Mouse (Mus musculus) embryo, embryonic 10 days (tissue): ENCODE data around the gene Trim25.
"Not testable (repeated sequence)": the region's sequence is repeated elsewhere in the genome, so short reads cannot be mapped to it uniquely, and the experiment has no call there.

Experiments
- DNase-seq: peaks from one replicate; pipeline ENCODE4 v3.0.0-alpha.2; 2015; ENCODE audit warnings: low spot score

Gene Trim25

DNA sequence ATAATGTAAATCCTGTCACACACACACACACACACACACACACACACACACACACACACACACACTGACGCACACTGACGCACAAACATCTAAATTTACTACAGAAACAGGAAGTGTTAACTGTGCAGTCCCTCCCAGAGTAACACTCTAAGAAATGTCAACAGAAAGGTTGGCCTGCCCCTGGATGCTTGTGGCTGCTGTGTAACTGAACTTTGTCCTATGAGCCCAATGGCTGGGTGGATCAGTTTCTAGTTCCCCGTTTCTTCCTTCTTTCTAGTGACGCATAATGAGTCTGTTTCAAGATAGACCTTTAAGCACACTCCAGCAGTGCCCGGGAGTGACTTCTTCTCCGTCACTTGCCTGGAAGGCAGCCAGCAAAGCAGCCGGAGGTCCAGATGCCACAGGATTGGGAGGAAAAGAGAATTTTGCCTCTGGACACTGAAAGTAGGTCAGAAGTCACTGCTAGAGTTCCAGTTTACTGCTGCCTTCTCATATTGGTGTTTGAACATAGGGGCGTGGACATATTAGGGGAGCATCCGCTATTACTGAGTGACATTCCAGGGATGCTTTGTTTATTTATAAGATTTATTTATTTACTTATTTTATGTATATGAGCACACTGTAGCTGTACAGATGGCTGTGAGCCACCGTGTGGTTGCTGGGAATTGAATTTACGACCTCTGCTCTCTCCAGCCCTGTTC is 25.2 kb downstream of the Trim25 start:
- no peak for DNase-seq

DNA sequence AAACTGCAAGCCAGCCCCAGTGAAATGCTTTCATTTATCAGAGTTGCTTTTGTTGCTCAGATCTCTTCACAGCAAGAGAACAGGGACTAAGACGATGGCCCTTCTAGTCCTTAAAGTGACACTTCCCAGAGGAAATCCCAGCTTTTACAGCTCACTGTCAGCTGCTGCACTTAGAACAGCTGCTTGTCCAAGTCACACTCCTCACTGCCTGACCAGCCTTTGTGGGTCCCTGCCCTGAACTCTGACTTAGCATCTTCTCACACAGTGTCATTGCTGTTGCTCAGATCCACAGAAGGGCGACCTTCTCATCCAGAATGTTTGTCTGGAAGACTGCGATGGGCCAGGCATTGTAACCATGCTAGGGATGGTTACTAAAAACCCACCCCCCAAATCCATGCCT is 26.4 kb downstream of the Trim25 start:
- no peak for DNase-seq

DNA sequence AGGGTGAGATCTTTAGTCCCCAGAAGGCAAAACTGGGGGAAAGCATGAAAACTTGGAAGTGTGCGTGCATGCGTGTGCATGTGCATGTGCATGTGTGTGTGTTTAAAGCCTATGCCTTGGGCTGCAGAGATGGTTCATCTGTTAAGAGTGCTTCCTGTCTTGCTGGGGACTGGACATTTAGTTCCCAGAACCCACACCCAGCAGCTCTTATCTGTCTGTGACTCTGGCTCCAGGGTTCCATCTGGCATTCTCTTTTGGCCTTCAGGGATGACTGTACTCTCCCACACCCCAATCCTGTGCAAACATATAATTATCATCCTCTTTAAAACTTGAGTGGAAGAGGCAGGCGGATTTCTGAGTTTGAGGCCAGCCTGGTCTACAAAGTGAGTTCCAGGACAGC is 26.9 kb downstream of the Trim25 start:
- no peak for DNase-seq

DNA sequence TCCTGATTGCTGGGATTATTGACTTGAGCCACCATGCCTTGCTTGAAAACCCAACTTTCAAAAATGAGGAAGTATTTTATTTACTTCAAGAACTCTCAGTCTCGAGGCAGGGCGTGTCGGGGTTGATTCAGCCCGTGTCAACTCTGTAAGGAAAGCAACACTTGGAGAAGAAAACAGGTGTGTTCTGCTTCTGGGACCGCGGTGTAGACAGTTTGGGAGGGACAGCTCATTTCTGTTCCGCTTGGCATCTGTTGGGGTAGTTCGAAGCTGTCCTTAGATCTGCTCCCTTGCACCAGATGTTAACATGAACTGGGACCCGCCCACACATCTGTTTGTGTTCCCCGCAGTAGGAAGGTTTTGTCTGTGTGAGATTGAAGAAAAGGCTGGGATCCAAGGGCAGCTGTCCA is 28.8 kb downstream of the Trim25 start:
- DNase-seq, result no peak

DNA sequence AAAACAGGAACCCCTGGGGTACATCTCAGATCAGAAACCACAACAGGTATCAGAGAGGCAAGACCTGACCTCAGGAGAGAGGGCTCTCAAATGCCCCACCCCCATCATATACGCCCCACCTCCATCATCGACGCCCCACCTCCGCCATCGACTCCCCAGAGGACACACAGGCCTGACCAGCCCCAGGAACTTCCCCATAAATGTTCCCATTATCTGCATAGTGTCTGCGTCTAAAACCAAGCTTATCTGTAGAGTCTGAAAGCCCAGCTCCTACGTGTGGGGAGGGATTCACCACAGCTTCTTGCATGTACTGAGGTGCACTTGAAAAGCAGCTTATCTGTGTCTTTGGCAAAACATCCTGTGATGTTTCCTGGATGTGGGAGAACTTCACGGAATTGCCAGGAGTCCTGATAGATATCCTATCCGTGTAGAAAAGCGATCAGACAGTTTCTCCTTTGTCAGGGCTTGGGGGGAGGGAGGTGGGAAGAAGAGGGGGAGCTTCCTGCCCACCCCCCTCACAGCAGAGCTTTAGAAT is 29.8 kb downstream of the Trim25 start:
- DNase-seq, result no peak

DNA sequence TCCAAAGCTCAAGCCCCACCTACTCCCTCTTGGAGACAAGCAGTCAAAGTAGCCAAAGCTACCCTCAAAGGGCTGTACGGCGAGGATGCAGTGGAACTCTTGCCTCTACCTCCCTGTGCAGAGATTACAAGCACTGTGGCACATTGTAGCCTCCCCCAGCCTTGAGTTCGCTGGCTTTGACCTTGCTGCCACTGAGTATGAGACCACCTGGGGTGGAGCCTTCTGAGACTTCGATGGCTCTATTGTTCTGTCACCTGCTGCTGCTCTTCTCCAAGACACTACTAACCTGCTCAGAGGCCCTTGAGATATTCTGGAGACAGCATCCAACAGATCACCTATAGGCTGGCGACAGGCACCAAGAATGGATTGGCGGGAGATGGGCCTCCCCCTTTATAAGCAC is 31.4 kb downstream of the Trim25 start:
- no peak for DNase-seq

DNA sequence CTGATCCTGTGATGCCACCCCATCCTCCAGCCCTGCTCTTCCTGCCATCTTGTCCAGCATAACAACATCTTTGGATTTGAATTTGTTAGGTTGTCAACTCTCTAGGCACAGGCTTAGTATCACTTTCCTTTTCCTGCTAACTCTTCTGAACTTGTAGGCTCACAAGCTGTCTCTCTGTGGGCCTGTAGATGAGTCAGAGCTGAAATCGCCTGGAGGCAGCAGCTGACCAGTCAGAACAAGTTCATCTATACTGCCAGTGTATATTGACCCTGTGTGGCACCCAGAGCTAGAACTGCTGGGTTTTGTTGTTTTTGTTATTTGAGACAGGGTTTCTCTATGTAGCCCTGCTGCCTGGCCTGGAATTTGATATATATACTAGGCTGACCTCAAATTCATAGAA is 32.0 kb downstream of the Trim25 start:
- no peak for DNase-seq

DNA sequence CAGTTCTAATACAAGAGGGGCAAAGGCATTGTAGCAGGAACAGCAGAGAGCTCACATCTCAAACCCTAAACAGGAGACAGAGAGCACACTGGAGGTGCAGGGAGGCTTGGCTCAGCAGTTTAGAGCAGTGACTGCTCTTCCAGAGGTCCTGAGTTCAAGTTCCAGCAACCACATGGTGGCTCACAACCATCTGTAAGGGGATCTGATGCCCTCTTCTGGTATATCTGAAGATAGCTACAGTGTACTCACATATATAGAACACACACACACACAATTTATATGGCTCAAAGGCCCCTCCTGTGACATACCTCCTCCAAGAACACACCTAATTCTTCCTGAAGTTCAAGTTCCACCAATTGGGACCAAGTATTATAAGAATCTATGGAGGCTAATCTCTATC is 35.4 kb downstream of the Trim25 start:
- no peak for DNase-seq

DNA sequence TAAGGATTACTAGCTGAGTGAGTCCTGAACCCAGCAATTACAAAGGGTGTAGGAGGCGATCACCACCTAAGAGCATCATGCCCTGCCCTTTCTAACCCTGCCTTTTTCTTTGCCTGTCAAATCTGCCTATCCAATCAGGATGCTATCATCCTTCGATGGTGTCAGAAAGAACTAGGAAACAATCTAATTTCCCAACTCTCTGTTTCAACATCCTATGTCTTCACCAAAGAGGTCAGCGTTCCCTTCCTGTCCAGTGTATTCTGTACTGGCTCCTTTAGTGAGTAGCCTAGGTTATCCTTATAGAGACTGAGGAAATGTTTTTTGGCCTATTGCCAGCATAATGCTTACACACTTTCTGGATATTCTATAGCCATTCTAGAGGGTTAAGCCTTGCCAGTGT is 36.4 kb downstream of the Trim25 start:
- DNase-seq, result no peak

DNA sequence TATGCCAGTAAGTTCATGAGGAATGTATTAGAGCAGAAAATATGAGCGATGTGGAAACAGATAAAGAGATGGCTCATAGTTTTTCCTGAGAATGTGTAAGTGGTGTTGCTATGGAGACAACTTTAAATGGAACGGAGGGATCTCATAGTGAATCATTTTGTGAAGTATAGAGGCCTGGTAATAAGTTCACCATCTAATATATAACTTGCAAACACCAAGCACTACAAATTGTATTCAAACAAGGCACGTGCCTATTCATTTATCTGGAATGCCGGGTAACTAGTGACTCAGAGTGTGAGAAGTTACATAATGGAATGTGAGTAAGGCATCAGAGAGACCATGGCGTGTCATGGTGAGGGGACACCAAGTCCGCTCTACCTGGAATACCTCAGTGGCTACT is 39.3 kb downstream of the Trim25 start:
- DNase-seq, result no peak

DNA sequence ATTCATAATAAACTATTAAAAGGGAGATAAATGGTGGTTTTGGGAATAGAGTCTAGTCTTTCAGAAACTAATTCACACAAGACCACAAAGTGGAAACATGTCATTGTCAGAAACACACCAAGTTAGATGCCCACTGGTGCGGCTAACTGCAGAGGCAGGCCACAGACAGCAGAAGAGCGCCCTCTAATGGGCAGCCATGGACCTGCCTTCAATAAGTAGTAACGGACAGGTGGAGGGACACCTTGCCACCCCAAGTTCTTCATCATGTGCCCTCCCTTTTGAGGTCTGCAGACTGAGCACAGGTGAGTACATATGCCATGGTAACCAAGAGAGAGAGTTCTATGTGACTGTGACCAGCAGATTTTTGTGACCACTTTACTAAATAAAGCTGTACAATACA is 40.1 kb downstream of the Trim25 start:
- DNase-seq, result peak; percentile 67

DNA sequence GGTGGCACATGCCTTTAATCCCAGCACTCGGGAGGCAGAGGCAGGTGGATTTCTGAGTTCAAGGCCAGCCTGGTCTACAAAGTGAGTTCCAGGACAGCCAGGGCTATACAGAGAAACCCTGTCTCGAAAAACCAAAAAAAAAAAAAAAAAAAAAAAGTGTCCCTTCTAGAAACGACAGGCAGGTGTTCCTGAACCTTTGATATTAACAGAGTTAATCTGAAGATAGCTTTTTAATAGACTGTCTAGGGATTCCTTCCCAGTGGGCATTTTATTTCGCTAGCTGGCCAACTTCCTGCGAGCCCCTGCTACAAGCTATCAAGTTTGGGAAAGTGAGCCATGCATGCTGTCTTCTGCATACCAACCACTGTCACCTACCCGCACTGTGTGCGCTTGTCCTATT is 41.9 kb downstream of the Trim25 start:
- DNase-seq, result not testable (repeated sequence)

DNA sequence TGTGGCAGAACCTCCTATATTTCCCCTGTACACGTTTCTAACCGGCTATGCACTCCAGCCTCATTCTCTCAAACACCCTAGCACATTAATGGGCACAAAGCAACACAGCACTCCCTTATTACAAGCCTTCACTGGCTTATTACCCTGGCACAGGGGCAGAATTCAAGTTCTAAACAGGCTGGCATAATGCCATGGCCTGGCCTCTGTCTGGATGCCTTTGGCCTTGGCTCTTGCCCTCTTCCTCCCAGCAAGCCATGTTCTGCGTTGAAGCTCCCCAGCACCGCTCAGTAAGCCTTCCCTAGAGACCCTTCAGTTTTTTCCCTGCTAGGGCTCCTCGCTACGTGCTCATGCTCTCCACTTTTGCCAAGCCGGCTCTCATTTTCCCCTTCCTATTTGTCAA is 43.9 kb downstream of the Trim25 start:
- DNase-seq, result no peak

DNA sequence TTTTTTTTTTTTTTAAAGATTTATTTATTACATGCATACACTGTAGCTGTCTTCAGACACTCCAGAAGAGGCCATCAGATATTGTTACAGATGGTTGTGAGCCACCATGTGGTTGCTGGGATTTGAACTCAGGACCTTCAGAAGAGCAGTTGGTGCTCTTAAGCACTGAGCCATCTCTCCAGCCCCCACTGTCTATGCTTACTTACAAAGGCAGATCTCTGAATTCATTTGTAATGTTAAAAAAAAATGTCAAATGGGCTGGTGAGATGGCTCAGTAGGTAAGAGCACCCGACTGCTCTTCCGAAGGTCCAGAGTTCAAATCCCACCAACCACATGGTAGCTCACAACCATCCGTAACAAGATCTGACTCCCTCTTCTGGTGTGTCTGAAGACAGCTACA is 46.3 kb downstream of the Trim25 start:
- DNase-seq, result not testable (repeated sequence)

DNA sequence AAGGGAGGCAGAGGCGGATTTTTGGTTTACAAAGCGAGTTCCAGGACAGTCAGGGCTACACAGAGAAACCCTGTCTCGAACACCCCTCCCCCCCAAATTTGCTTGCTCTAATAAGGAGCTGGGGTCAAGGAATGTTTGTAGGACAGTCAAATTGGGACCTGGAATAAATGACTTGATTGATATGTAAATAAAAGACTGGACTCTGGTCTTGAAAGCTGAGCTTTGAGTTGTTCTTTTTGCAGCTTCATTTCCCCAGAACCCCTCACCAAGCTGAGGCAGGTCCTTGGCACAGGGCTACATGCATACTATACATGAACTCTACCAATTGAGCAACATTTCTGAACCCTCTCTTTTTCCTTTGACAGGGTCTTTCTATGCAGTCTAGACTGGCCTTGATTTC is 46.8 kb downstream of the Trim25 start:
- no peak for DNase-seq

DNA sequence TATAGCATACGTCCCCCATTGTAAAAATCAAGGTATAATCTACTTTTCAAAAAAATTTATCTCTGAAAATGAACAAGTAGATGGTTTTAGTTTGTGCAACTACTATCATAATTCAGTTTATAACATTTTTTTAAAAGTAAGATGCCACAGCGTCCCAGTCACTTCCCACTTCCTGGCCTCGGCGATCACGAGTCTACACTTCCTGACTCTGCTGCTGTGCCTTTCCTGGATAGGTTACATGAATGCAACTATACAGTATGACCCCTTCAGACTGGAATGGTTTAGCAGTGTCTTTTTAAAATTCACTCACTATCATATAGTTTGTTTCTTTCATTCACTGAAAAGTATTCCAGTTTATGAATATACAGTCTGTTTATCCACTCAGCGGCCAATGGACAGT is 52.6 kb downstream of the Trim25 start:
- no peak for DNase-seq

DNA sequence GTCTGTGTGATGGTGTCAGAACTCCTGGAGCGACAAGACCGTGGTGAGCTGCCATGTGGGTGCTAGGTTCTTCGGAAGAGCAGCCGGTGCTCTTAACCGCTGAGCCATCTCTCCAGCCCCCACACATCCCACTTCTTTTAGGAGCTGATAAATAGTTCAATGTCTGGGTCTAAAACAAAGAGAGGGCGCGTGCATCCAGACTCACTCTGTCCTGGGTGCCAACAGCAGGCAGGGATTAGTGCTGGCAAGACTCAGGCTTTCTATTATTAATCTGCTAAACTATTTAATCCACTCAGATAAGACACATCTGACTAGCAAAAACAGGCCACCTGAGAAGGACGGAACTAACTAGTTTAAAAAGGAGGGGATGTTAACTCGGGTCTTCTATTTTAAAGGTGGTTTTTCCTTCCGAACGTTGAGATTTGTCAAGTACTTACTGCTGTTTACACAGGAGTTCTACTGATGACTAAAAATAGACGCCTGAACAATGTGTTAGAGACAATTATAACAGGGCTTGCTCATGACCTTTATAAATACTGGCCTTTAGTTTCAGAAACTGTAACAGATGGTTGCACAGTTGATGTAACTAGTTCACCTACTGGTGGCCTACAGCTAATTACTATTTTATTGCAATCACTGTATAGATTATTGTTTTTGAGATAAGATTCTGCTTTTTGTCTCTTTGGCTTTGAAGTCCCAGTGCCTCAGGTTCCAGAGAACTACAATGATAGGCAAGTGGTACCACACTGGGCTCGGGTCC is 56.9 kb downstream of the Trim25 start:
- no peak for DNase-seq

DNA sequence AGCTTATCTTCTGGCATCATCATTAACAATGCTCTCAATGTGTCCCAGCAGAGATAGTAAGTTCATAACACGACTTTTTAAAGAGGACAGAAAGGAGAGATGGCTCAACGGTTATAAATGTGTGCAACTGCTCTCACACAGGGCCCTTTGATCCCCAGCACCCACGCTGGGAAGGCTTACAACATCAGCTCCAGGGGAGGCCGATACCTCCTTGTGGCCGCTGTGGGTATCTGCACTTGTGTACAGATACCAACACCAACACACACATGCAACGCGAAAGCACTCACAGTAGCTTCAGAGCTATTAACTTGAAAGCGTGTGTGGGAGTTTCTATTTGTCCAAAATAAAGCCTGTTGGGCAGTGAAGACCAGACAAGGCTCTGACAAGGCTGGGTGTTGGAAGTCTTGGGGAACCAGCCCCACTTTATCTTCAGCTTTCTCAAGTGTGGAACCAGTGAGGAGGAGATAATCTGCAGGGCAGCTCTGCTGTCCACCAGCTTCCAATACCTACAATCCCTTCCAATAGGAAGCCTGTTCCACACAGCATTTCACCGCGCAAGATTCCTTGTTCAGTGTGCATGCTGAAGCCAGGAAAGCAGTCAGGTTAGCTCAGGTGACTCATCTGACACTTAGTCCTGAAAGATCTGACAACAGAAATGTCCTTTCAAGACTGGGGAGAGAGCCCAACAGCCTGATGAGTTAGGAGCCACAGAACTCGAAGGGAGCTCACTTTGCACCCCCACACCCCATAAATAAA is 59.5 kb downstream of the Trim25 start:
- peak; percentile 20 for DNase-seq

DNA sequence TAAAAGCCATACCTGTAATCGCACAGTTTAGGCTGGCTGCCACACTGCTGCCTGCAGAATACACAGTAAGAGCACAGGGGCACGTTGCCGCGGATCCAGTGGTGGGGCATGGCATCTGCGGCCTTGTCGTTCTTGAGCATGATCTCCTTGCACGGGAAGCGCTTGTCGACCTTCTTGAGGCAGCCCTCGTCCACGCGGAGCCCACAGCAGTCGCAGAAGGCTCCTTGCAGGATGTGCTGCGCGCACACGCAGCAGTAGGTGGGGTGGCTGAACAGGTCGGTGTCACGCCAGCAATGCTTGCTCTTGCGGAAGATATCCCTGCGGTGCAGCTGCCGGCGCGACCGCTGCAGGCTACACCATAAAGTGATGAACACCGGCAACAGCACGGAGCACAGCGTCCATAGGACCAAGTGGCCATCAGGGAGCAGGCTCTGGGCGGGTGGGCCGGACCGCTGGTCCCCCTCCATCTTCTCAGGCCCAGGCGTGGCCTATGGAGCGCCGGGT is 60.8 kb downstream of the Trim25 start:
- DNase-seq, result peak; percentile 60

DNA sequence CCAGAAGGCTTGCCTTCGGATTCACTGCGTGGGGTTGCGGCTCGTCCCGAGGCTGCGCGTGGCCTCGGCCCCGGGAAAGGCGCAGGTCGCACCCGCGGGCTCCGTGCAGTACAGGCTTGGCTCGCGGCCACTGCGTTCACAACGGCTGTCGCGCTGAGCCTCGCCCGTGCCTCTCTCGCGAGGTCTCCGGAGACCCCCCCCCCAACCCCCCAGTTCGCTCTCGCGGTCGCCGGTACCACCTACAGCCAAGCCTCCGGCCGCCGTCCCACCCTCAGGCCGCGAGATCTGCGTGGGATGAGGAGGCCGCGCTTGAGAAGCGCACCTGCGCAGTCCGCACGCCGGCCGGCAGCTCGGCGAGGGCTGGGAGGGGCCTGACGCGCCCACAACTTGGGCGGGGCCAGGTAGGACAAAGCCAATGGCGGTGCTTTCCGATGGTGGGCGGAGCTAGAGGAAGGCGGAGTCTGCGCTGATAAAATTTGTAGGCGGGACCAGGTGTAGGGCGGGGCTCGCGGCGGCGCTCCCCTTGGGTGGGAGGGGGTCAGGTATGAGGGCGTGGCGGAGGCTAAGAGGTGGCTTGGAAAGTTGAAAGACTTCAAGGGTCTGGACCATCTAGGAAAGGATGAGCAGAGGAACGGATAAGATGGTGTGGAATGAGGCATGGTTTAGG is 61.4 kb downstream of the Trim25 start:
- DNase-seq, result peak; percentile 96

DNA sequence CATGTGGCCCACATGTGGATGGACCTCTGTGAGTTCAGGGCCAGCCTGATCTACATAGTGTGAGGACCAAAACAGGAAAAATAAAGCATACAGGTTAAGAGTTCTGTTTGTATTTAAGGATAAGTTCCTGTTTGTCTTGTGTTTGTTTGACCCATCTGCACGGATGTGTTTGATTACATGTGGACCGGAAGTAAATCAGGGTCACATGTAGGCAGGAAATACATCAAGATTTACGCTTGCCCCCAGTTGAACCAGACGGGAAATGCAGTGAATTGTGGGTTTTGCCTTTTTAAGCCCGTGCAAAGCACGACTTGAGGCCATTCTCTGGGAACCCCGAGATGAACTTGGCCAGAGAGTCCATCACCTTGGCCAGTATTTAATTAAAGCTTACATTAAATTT is 62.2 kb downstream of the Trim25 start:
- DNase-seq, result no peak

DNA sequence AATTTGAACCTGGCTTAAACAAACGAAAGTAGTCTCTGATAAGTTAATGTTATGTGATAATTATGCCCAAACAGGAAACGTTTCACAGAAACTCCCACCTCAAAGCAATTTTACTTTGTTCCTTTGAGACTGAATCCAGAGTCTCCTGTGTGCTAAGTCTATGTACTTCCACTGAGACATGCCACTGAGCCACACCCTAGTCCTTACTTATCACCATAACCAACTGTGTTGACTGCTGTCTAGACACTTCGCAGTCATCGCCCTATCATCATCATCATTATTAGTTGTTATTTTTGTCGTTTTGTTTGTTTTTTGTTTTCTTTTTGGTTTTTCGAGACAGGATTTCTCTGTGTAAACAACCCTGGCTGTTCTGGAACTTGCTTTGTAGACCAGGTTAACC is 65.1 kb downstream of the Trim25 start:
- no peak for DNase-seq
